Mouse (Mus musculus): Measurements from ENCODE around the gene Dnajb12. TPM values are rescaled to one million over a fixed set of nuclear protein-coding genes. Genes with fewer than 3 reads are reported as not detected.

Gene Dnajb12
- polyA plus RNA-seq, 1 experiment from 2014 or later = 20.6 TPM

GRCm38 (mm10) chr10:59936058-59936856 lies 56.9 kb downstream of the Dnajb12 start:
- H3K27ac ChIP-seq = no peak overlapping the region
- no peaks in the 10 kb centered on the region for H3K4me1 ChIP-seq (replicated peaks; ENCODE audit: control insufficient read depth, insufficient read depth, low read length)
- ATAC-seq (ENCODE audit: low FRiP score) (no peak), DNase-seq (ENCODE audit: low spot score) (no peak)
- H3K4me3 ChIP-seq (replicated peaks; ENCODE audit: low read length) = no peak overlapping the region
- no peak overlapping the region for H3K9ac ChIP-seq
- 50% methylated on average over 8 of the region's 8 CpGs for WGBS
- no peak overlapping the region for H3K4me2 ChIP-seq (replicated peaks)
- no peaks in the 10 kb centered on the region for H3K9me3 ChIP-seq (ENCODE audit: control insufficient read depth, low read length)
- no peaks in the 10 kb centered on the region for H3K36me3 ChIP-seq (replicated peaks; ENCODE audit: control insufficient read depth, insufficient read depth)
- H3K27me3 ChIP-seq (ENCODE audit: control insufficient read depth, insufficient read depth, low read length) = no peaks in the 10 kb centered on the region

DNA sequence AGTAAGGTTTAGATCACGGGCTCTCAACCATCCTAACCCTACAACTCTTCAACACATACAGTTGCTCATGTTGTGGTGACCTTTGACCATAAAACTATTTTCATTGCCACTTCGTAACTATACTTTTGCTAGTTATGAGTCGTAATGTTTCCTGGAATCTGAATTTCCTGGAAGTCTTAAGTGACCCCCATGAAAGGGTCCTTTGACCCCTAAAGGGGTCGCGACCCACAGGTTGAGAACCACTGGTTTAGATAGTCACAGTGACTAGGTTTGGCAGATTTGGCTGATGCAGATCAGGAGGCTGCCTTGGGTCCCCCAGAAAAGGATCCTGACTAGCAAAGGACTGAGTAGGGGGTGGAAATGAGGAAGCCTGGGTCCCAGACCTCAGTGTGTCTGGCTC lies 59.3 kb downstream of the Dnajb12 start:
- no peak overlapping the region for H3K4me3 ChIP-seq (replicated peaks; ENCODE audit: low read length)
- DNase-seq (ENCODE audit: low spot score) = no peak
- no peak overlapping the region for H3K27ac ChIP-seq
- H3K9ac ChIP-seq = no peak overlapping the region
- WGBS = 92% methylated on average over 5 of the region's 5 CpGs
- H3K27me3 ChIP-seq (ENCODE audit: control insufficient read depth, insufficient read depth, low read length) = no peaks in the 10 kb centered on the region
- peaks cover 16% of the 10 kb centered on the region for H3K4me1 ChIP-seq (replicated peaks; ENCODE audit: control insufficient read depth, insufficient read depth, low read length)
- no peak overlapping the region for H3K4me2 ChIP-seq (replicated peaks)
- no peaks in the 10 kb centered on the region for H3K9me3 ChIP-seq (ENCODE audit: control insufficient read depth, low read length)
- no peaks in the 10 kb centered on the region for H3K36me3 ChIP-seq (replicated peaks; ENCODE audit: control insufficient read depth, insufficient read depth)
- no peak for ATAC-seq (ENCODE audit: low FRiP score)

- Histone ChIP-seq H3K36me3 (replicated peaks; ENCODE audit: control insufficient read depth, insufficient read depth) (no peaks in the 10 kb centered on the region), H3K4me2 (replicated peaks) (no peak overlapping the region), H3K9me3 (ENCODE audit: control insufficient read depth, low read length) (no peaks in the 10 kb centered on the region), H3K4me3 (replicated peaks; ENCODE audit: low read length) (no peak overlapping the region), H3K9ac (no peak overlapping the region), H3K27ac (no peak overlapping the region), H3K27me3 (ENCODE audit: control insufficient read depth, insufficient read depth, low read length) (no peaks in the 10 kb centered on the region), H3K4me1 (replicated peaks; ENCODE audit: control insufficient read depth, insufficient read depth, low read length) (peaks cover 16% of the 10 kb centered on the region)
- DNase-seq (ENCODE audit: low spot score) = no peak
- ATAC-seq (ENCODE audit: low FRiP score) = no peak
- 60% methylated on average over 1 of the region's 1 CpGs for WGBS
These were observed 59.7 kb downstream of the Dnajb12 start for GRCm38 (mm10) chr10:59939081-59939480.

DNA sequence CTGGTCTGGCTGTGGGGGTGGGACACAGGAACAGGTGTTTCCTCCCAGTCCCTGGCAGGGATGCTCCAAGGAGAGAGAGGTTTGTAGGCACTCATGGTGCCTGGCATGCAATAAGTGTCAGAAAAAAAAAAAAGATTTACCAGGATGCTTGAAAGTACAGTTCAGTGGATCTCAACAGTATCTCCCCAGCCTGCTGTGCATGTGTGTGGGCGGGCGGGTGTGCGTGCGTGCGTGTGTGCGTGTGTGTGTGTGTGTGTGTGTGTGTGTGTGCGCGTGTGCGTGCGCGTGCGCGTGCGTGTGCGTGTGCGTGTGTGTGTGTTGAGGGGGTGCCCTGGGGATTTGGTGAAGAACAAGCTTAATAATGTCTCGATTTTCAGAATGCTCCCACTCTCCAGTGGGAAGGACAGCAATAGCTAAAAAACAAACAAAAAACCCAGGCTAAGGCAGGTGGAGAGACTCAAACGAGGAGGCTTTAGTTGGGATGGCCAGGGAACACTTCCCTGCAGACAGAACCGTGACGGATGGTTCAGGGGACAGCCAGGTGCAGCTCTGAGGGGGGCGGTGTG lies 63.0 kb downstream of the Dnajb12 start:
- Histone ChIP-seq H3K4me2 (replicated peaks) (peak overlapping the region; percentile 44), H3K4me3 (replicated peaks; ENCODE audit: low read length) (peak overlapping the region; percentile 8), H3K27me3 (ENCODE audit: control insufficient read depth, insufficient read depth, low read length) (no peaks in the 10 kb centered on the region), H3K27ac (peak overlapping the region; percentile 65), H3K9ac (peak overlapping the region; percentile 35; the same call in 1 of the 2 replicates), H3K4me1 (replicated peaks; ENCODE audit: control insufficient read depth, insufficient read depth, low read length) (peaks cover 16% of the 10 kb centered on the region), H3K9me3 (ENCODE audit: control insufficient read depth, low read length) (no peaks in the 10 kb centered on the region), H3K36me3 (replicated peaks; ENCODE audit: control insufficient read depth, insufficient read depth) (no peaks in the 10 kb centered on the region)
- DNase-seq (ENCODE audit: low spot score) = no peak
- peak; percentile 42; the same call in 1 of the 2 replicates for ATAC-seq (ENCODE audit: low FRiP score)
- 34% methylated on average over 21 of the region's 21 CpGs for WGBS

DNA sequence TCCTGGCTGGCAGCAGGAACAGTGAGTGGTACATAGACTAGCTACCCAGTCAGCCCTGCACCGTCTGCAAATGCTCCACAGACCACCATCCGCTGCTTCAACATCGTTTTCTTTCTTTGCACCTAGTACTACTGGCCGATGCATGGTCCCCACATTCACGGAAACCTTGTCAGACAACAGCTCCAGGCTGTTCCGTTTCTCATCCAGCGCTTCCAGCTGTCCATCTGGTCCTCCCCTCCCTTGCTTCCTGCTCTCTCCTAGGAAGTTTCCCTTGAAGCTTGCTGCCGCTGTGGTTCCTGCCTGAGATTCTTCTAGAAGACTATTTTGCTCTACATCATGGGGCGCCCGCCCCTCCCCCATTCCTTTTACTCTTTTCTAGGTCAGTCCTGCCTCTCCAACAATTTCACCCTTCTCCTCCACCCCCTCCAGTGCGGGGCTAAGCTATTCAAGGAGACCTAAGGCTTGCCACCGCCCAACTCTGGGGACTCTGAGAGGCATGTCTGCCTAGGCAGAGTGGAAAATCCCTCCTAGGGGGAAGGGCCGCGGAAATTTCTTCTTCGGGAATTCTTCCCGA lies 63.6 kb downstream of the Dnajb12 start:
- Histone ChIP-seq H3K27me3 (ENCODE audit: control insufficient read depth, insufficient read depth, low read length) (no peaks in the 10 kb centered on the region), H3K36me3 (replicated peaks; ENCODE audit: control insufficient read depth, insufficient read depth) (no peaks in the 10 kb centered on the region), H3K4me1 (replicated peaks; ENCODE audit: control insufficient read depth, insufficient read depth, low read length) (peaks cover 16% of the 10 kb centered on the region), H3K9ac (peak overlapping the region; percentile 35; the same call in 1 of the 2 replicates), H3K4me3 (replicated peaks; ENCODE audit: low read length) (peak overlapping the region; percentile 8), H3K27ac (peak overlapping the region; percentile 65), H3K4me2 (replicated peaks) (peak overlapping the region; percentile 44), H3K9me3 (ENCODE audit: control insufficient read depth, low read length) (no peaks in the 10 kb centered on the region)
- WGBS = under 1% methylated on average over 16 of the region's 16 CpGs
- DNase-seq (ENCODE audit: low spot score) (peak; percentile 51), ATAC-seq (ENCODE audit: low FRiP score) (peak; percentile 47; the same call in 1 of the 2 replicates)

GRCm38 (mm10) chr10:59943421-59943989 lies 64.1 kb downstream of the Dnajb12 start:
- Histone ChIP-seq H3K36me3 (replicated peaks; ENCODE audit: control insufficient read depth, insufficient read depth) (no peaks in the 10 kb centered on the region), H3K4me2 (replicated peaks) (peak overlapping the region; percentile 44), H3K9me3 (ENCODE audit: control insufficient read depth, low read length) (no peaks in the 10 kb centered on the region), H3K27me3 (ENCODE audit: control insufficient read depth, insufficient read depth, low read length) (no peaks in the 10 kb centered on the region), H3K4me3 (replicated peaks; ENCODE audit: low read length) (no peak overlapping the region), H3K4me1 (replicated peaks; ENCODE audit: control insufficient read depth, insufficient read depth, low read length) (peaks cover 21% of the 10 kb centered on the region), H3K9ac (peak overlapping the region; percentile 35; the same call in 1 of the 2 replicates), H3K27ac (peak overlapping the region; percentile 65)
- ATAC-seq (ENCODE audit: low FRiP score) (peak; percentile 28; the same call in 1 of the 2 replicates), DNase-seq (ENCODE audit: low spot score) (peak; percentile 66)
- 40% methylated on average over 13 of the region's 13 CpGs for WGBS

DNA sequence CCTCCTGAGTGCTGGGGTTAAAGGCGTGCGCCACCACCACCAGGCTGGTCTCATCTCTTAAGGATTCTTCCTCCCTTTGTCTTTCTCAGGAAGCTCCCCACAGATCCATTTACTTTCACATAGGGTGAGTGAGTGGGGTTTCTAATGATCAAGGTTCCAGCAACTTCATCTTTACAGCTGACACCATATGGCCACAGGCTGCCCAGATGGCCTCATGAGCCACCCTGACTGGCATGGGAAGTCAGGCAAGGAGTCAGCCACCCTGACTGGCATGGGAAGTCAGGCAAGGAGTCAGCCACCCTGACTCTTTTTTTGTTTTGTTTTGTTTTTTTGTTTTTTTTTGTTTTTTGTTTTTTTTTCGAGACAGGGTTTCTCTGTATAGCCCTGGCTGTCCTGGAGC lies 66.1 kb downstream of the Dnajb12 start:
- H3K9ac ChIP-seq = no peak overlapping the region
- no peak overlapping the region for H3K27ac ChIP-seq
- no peaks in the 10 kb centered on the region for H3K9me3 ChIP-seq (ENCODE audit: control insufficient read depth, low read length)
- ATAC-seq (ENCODE audit: low FRiP score) (no peak), DNase-seq (ENCODE audit: low spot score) (no peak)
- no peak overlapping the region for H3K4me3 ChIP-seq (replicated peaks; ENCODE audit: low read length)
- H3K4me1 ChIP-seq (replicated peaks; ENCODE audit: control insufficient read depth, insufficient read depth, low read length) = peaks cover 41% of the 10 kb centered on the region
- 91% methylated on average over 3 of the region's 3 CpGs for WGBS
- H3K4me2 ChIP-seq (replicated peaks) = no peak overlapping the region
- H3K36me3 ChIP-seq (replicated peaks; ENCODE audit: control insufficient read depth, insufficient read depth) = peaks cover 4% of the 10 kb centered on the region; the same call in 1 of the 2 replicates
- no peaks in the 10 kb centered on the region for H3K27me3 ChIP-seq (ENCODE audit: control insufficient read depth, insufficient read depth, low read length)

DNA sequence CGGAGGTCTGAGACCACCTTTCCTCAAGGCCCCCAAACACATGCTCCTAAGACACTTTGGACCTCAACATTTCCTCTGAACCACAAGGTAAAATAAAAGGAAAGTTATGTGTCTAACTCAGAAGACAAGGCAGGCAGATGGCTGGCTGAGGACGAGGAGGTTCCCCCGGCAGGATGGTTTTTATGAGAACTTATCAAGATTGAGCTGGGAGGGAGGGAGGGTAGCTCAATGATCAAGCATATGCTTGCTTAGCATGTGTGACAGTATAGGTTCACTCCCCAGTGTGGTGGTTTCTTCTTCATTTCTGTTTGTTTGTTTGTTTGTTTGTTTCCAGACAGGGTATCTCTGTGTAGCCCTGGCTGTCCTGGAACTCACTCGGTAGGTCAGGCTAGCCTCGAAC lies 67.0 kb downstream of the Dnajb12 start:
- ATAC-seq (ENCODE audit: low FRiP score) (no peak), DNase-seq (ENCODE audit: low spot score) (no peak)

More for the DNA sequence above, 67.0 kb downstream of the Dnajb12 start:
- no peak overlapping the region for H3K4me2 ChIP-seq (replicated peaks)
- no peaks in the 10 kb centered on the region for H3K9me3 ChIP-seq (ENCODE audit: control insufficient read depth, low read length)
- WGBS = 90% methylated on average over 5 of the region's 5 CpGs
- H3K36me3 ChIP-seq (replicated peaks; ENCODE audit: control insufficient read depth, insufficient read depth) = peaks cover 4% of the 10 kb centered on the region; the same call in 1 of the 2 replicates
- no peak overlapping the region for H3K4me3 ChIP-seq (replicated peaks; ENCODE audit: low read length)
- H3K27ac ChIP-seq = no peak overlapping the region
- H3K9ac ChIP-seq = no peak overlapping the region
- peaks cover 42% of the 10 kb centered on the region for H3K4me1 ChIP-seq (replicated peaks; ENCODE audit: control insufficient read depth, insufficient read depth, low read length)
- H3K27me3 ChIP-seq (ENCODE audit: control insufficient read depth, insufficient read depth, low read length) = no peaks in the 10 kb centered on the region
